Mouse (Mus musculus) kidney, postnatal 10 days (tissue): ENCODE measurements around the gene Anp32e.
"Not testable (repeated sequence)": the region's sequence is repeated elsewhere in the genome, so short reads cannot be mapped to it uniquely, and the experiment has no call there.

Experiments used
- DNase-seq: peaks from one replicate; pipeline ENCODE4 v3.0.0; 2021; ENCODE audit warnings: mixed read lengths

Anp32e gene

GRCm38 (mm10) chr3:95904568-95904967 is 24.5 kb upstream of the Anp32e start, which contains the start of gene Car14:
Car14 (minus strand) TSS chr3:95904691.
- peak; percentile 47 for DNase-seq

- peak; percentile 56 for DNase-seq
These were observed 23.7 kb upstream of the Anp32e start for GRCm38 (mm10) chr3:95905146-95905939.

GRCm38 (mm10) chr3:95905940-95906492 is 23.0 kb upstream of the Anp32e start:
- DNase-seq: peak; percentile 74

- peak; percentile 74 for DNase-seq
These were observed 22.2 kb upstream of the Anp32e start for GRCm38 (mm10) chr3:95906860-95907259.

GRCm38 (mm10) chr3:95907613-95908012 is 21.4 kb upstream of the Anp32e start:
- no peak for DNase-seq

GRCm38 (mm10) chr3:95914706-95915105 is 14.3 kb upstream of the Anp32e start:
- no peak for DNase-seq

- DNase-seq: no peak
These were observed 12.3 kb upstream of the Anp32e start for GRCm38 (mm10) chr3:95916760-95917159.

- not testable (repeated sequence) for DNase-seq
These were observed 8.5 kb upstream of the Anp32e start for GRCm38 (mm10) chr3:95920532-95920931.

- not testable (repeated sequence) for DNase-seq
These were observed 5.6 kb upstream of the Anp32e start for GRCm38 (mm10) chr3:95923429-95923828.

GRCm38 (mm10) chr3:95924185-95924584 is 4.9 kb upstream of the Anp32e start:
- no peak for DNase-seq

- no peak for DNase-seq
These were observed 4.0 kb upstream of the Anp32e start for GRCm38 (mm10) chr3:95925087-95925486.

GRCm38 (mm10) chr3:95928261-95928657 is 787 bp upstream of the Anp32e start:
- DNase-seq: no peak

- peak; percentile 73 for DNase-seq
These were observed 780 bp downstream of the Anp32e start for GRCm38 (mm10) chr3:95929581-95930470.

GRCm38 (mm10) chr3:95930471-95930789 is 1.4 kb downstream of the Anp32e start:
- no peak for DNase-seq

- DNase-seq: no peak
These were observed 2.4 kb downstream of the Anp32e start for GRCm38 (mm10) chr3:95931471-95931870.

GRCm38 (mm10) chr3:95932157-95932556 is 3.1 kb downstream of the Anp32e start:
- DNase-seq: no peak

- no peak for DNase-seq
These were observed 3.5 kb downstream of the Anp32e start for GRCm38 (mm10) chr3:95932566-95932965.

GRCm38 (mm10) chr3:95933111-95933750 is 4.2 kb downstream of the Anp32e start:
- no peak for DNase-seq

GRCm38 (mm10) chr3:95934448-95934847 is 5.4 kb downstream of the Anp32e start:
- DNase-seq: no peak

GRCm38 (mm10) chr3:95938217-95938616 is 9.2 kb downstream of the Anp32e start:
- DNase-seq: no peak

GRCm38 (mm10) chr3:95938835-95939234 is 9.8 kb downstream of the Anp32e start:
- no peak for DNase-seq

- DNase-seq: no peak
These were observed 13.7 kb downstream of the Anp32e start for GRCm38 (mm10) chr3:95942749-95943148.

GRCm38 (mm10) chr3:95943226-95943625 is 14.2 kb downstream of the Anp32e start:
- no peak for DNase-seq
